Mouse (Mus musculus): ENCODE data around the gene Znrf1. TPM values are rescaled to one million over a fixed set of nuclear protein-coding genes. Genes with fewer than 3 reads are reported as not detected.

The Znrf1 gene
- polyA plus RNA-seq, 1 experiment = 111 TPM

DNA sequence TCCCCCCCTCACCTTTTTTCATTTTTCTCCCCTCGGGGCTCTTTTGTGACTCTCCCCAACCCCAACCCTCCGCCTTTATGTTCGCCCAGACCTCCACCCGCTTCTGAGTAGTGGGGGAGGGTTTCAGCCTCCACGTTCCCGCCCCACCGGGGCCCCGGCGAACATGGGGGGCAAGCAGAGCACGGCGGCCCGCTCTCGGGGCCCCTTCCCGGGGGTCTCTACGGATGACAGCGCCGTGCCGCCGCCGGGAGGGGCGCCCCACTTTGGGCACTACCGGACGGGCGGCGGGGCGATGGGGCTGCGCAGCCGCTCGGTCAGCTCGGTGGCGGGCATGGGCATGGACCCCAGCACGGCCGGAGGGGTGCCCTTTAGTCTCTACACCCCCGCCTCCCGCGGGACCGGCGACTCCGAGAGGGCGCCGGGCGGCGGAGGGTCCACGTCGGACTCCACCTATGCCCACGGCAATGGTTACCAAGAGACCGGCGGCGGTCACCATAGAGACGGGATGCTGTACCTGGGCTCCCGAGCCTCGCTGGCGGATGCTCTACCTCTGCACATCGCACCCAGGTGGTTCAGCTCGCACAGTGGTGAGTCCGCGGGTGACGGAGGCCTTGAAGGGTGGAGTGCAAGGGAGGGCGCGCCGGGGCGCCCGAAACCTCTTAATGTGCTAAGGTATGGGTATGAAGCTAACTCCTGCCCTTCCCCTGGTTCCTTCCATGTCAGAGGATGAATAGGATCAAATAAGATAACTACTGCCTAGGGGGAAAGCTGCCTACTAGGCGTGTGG, 1.3 kb downstream of the Znrf1 start:
- peak overlapping the region; percentile 92 for H3K27ac ChIP-seq (ENCODE audit: insufficient read depth, low read length)
- H3K4me1 ChIP-seq (ENCODE audit: control insufficient read depth, insufficient read depth, low read length) = peaks cover 14% of the 10 kb centered on the region; the same call in 1 of the 2 replicates
- H3K4me3 ChIP-seq (replicated peaks; ENCODE audit: insufficient read depth, low read depth, low read length) = peak overlapping the region; percentile 85
- DNase-seq = peak; percentile 63 to 71
- TF ChIP-seq POLR2A (IDR thresholded peaks at IDR 0.05; ENCODE audit: borderline replicate concordance, insufficient read depth, low read length) (no peak), CTCF (IDR thresholded peaks at IDR 0.05; ENCODE audit: borderline replicate concordance, insufficient read depth, low read depth, low read length) (no peak)
- no peaks in the 10 kb centered on the region for H3K27me3 ChIP-seq (ENCODE audit: control insufficient read depth, insufficient read depth, low read length)
- under 1% methylated on average over 60 of the region's 64 CpGs for WGBS

DNA sequence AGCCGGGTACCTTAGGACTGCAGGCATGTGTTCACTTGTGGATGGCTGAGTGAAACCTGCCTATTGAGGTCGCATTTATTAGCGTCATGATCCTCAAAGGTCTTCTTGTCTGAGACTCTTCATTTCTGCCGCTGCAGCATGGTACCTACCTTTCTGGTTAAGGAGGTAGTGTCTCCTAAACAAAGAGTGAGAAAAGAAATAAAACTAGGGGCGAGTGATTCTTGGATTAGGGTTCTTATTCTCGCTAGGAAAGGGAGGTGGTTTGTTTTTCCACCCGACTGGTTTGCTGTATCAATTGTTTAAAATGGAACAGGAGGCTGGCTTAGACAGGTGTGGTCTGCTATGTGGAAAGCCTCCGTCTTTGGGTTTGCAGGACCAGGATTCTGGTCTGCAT, 1.9 kb downstream of the Znrf1 start:
- Histone ChIP-seq H3K27me3 (ENCODE audit: control insufficient read depth, insufficient read depth, low read length) (no peaks in the 10 kb centered on the region), H3K27ac (ENCODE audit: insufficient read depth, low read length) (no peak overlapping the region), H3K4me3 (replicated peaks; ENCODE audit: insufficient read depth, low read depth, low read length) (peak overlapping the region; percentile 85), H3K4me1 (ENCODE audit: control insufficient read depth, insufficient read depth, low read length) (peaks cover 14% of the 10 kb centered on the region; the same call in 1 of the 2 replicates)
- no peak for DNase-seq
- no peak for TF ChIP-seq POLR2A (IDR thresholded peaks at IDR 0.05; ENCODE audit: borderline replicate concordance, insufficient read depth, low read length)
- no peak for TF ChIP-seq CTCF (IDR thresholded peaks at IDR 0.05; ENCODE audit: borderline replicate concordance, insufficient read depth, low read depth, low read length)
- 4% methylated on average over 8 of the region's 8 CpGs for WGBS

DNA sequence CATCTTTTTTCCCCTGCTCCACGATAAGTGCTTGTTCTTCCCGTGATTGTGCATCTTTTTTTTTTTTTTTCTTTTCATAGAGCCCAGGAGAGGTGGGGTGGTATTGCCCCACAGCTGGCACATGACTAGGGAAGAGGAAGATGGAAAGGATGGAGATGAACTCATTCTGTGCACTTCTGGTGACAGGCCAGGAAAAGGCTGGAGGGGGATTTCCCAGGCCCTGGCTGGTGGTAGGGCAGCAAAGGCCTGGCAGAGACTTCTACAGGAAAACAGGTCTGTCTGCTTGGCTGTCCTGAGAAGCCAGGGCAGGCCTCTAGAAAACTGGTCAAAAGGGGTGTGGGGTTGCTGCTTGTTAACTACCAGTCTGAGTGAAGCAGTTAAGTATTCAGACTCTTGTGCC, 2.3 kb downstream of the Znrf1 start:
- Histone ChIP-seq H3K4me1 (ENCODE audit: control insufficient read depth, insufficient read depth, low read length) (peaks cover 14% of the 10 kb centered on the region; the same call in 1 of the 2 replicates), H3K4me3 (replicated peaks; ENCODE audit: insufficient read depth, low read depth, low read length) (peak overlapping the region; percentile 85), H3K27me3 (ENCODE audit: control insufficient read depth, insufficient read depth, low read length) (no peaks in the 10 kb centered on the region), H3K27ac (ENCODE audit: insufficient read depth, low read length) (no peak overlapping the region)
- 0% methylated on average over 2 of the region's 2 CpGs for WGBS
- DNase-seq = peak; percentile 45 to 49
- TF ChIP-seq POLR2A (IDR thresholded peaks at IDR 0.05; ENCODE audit: borderline replicate concordance, insufficient read depth, low read length) = no peak

DNA sequence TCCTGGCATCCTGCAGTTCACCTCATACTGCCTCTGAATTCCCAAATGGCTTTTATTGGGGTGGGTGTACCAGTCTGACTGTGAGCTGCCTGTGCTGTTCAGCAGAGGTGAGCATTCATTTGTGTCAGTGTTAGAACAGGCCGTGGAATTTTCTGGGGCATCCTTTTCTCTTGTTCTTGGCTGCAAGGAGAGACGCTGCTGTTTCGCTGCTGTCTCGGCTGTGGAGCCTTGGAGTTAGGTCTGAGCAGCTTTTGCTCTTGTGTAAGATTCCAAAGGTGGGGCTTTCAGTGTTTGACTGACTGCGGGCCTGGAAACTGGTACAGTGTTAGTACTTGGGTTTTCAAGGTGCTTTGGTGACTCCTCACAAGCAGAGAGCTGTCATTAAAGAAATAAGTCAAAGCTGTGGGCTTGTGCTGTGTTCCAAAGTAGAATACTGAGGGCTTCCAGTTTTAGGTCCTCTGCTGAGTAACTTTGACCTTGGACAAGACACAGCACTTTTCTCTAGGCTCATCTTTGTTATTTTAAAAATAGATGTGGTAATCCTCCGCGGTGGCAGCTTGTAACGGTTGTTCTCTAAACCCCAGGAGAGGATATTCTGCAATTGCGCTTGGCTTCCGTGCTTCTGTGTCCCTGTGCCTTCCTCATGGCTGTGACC, 3.7 kb downstream of the Znrf1 start:
- WGBS = 22% methylated on average over 10 of the region's 10 CpGs
- Histone ChIP-seq H3K4me3 (replicated peaks; ENCODE audit: insufficient read depth, low read depth, low read length) (peak overlapping the region; percentile 24), H3K27ac (ENCODE audit: insufficient read depth, low read length) (no peak overlapping the region), H3K27me3 (ENCODE audit: control insufficient read depth, insufficient read depth, low read length) (no peaks in the 10 kb centered on the region), H3K4me1 (ENCODE audit: control insufficient read depth, insufficient read depth, low read length) (peaks cover 14% of the 10 kb centered on the region; the same call in 1 of the 2 replicates)
- TF ChIP-seq POLR2A (IDR thresholded peaks at IDR 0.05; ENCODE audit: borderline replicate concordance, insufficient read depth, low read length) (no peak), CTCF (IDR thresholded peaks at IDR 0.05; ENCODE audit: borderline replicate concordance, insufficient read depth, low read depth, low read length) (no peak)
- DNase-seq = peak; percentile 19 to 26

DNA sequence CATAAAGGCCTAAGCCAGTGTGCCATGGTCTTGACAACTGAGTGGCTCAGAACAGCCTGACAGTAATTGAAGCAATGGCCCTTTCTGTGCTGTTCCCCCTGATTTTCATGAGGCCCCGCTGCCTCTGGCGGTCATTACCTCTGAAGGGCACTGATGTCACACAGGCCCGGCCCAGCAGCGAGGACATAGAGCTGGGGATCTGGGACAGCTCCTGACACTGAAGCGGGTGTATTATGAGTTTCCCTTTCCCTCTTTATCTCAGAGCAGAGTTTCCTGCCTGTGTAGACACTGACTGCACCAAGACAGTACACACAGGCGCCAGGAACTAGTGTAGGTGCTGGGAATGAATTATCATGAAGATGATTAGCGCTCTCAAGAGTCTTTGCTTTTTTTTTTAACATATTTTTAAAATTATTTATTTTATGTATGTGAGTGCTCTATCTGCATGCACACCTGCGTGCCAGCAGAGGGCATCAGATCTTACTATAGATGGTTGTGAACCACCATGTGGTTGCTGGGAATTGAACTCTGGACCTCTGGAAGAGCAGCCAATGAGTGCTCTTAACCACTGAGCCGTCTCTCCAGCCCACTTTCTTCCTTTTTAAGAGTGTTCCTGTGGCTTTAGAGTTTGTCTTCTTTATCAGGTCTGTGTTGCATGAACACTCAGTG, 7.9 kb downstream of the Znrf1 start:
- peaks cover 14% of the 10 kb centered on the region; the same call in 1 of the 2 replicates for H3K4me1 ChIP-seq (ENCODE audit: control insufficient read depth, insufficient read depth, low read length)
- no peak for DNase-seq
- WGBS = 92% methylated on average over 9 of the region's 9 CpGs

DNA sequence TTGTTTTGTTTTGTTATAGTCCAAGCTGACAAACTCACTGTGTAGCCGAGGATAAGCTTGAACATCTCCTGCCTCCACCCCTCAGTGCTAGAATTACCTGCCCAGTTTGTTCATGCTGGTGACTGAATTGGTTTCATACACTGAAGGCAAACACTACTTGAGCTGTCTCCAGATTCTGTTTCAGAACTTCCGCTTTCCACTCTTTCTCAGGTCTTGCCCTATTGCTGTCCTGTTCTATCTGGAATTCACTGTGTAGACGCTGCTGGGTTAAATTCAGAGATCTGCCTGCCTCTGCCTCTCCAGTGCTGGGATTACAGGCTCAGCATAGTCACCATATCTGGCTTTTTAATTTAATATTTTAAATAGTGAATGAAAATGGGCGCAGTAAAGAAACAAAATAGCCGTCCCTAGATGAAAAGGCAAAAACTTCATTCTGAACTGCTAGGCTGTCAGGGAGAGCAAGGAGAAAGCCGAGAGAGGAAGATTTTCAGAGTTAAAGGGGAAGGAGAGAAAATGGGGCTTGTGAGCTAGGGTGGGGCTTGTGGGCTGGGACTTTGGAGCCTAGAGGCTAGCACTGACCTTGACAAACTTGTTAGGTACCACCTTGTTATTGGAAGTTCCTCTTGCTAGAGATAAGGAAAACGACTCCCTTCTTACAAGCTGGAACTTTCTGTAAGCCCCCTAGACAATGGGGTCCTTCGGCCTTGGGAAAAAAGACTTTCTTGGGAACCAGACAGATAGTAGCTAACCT, 9.7 kb downstream of the Znrf1 start:
- no peaks in the 10 kb centered on the region for H3K27me3 ChIP-seq (ENCODE audit: control insufficient read depth, insufficient read depth, low read length)
- no peak overlapping the region for H3K4me3 ChIP-seq (replicated peaks; ENCODE audit: insufficient read depth, low read depth, low read length)
- H3K4me1 ChIP-seq (ENCODE audit: control insufficient read depth, insufficient read depth, low read length) = peaks cover 10% of the 10 kb centered on the region
- TF ChIP-seq POLR2A (IDR thresholded peaks at IDR 0.05; ENCODE audit: borderline replicate concordance, insufficient read depth, low read length) (no peak), CTCF (IDR thresholded peaks at IDR 0.05; ENCODE audit: borderline replicate concordance, insufficient read depth, low read depth, low read length) (no peak)
- WGBS = 90% methylated on average over 8 of the region's 8 CpGs
- no peak overlapping the region for H3K27ac ChIP-seq (ENCODE audit: insufficient read depth, low read length)
- DNase-seq = no peak

More for the DNA sequence above, 7.9 kb downstream of the Znrf1 start:
- Histone ChIP-seq H3K27ac (ENCODE audit: insufficient read depth, low read length) (no peak overlapping the region), H3K4me3 (replicated peaks; ENCODE audit: insufficient read depth, low read depth, low read length) (no peak overlapping the region), H3K27me3 (ENCODE audit: control insufficient read depth, insufficient read depth, low read length) (no peaks in the 10 kb centered on the region)
- TF ChIP-seq CTCF (IDR thresholded peaks at IDR 0.05; ENCODE audit: borderline replicate concordance, insufficient read depth, low read depth, low read length) = no peak
- TF ChIP-seq POLR2A (IDR thresholded peaks at IDR 0.05; ENCODE audit: borderline replicate concordance, insufficient read depth, low read length) = no peak

DNA sequence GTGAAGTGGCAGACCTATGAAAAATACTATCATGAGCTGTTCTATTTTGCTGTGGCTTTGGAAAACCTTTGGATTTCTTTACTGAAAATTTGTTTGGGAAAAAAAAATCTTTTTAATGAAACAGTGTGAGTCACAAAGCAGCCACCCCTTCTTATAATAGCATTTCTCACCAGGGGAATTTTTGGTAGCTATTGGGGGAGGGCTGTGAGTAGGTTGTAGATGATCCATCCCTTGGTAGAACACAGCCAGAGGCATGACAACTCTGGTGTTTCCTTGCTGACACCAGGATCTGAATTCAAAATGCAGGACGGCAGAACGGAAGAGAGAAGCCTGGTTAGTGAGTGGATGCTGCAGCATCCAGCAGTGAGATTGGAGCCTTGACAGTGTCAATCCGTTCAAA, 11.2 kb downstream of the Znrf1 start:
- no peak for DNase-seq
- H3K27ac ChIP-seq (ENCODE audit: insufficient read depth, low read length) = no peak overlapping the region
- no peaks in the 10 kb centered on the region for H3K27me3 ChIP-seq (ENCODE audit: control insufficient read depth, insufficient read depth, low read length)
- peaks cover 5% of the 10 kb centered on the region for H3K4me1 ChIP-seq (ENCODE audit: control insufficient read depth, insufficient read depth, low read length)
- WGBS = 77% methylated on average over 3 of the region's 3 CpGs
- H3K4me3 ChIP-seq (replicated peaks; ENCODE audit: insufficient read depth, low read depth, low read length) = no peak overlapping the region
- TF ChIP-seq POLR2A (IDR thresholded peaks at IDR 0.05; ENCODE audit: borderline replicate concordance, insufficient read depth, low read length) (no peak), CTCF (IDR thresholded peaks at IDR 0.05; ENCODE audit: borderline replicate concordance, insufficient read depth, low read depth, low read length) (no peak)
